Mouse (Mus musculus): ENCODE data around the gene Mcu.

DNA sequence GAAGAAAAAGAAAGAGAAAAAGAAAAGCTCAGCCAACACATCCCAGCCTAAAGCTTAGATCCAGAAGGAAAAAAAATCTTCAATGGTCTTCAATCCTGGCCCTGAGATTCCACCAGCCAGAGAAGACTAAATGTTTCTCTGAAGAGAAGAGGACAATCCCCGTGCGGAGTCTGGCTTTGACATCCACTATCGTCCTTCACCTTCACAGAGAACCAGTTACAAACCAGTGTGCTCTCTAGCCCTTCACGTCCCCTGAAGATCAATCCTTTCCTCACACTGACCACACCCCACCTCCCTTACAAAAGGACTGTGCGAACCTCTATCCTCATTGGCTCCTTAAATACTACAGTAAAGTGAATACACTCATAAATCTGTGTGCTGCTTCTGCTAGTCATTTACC is 56.4 kb downstream of the Mcu start:
- TF ChIP-seq CTCF (conservative IDR thresholded peaks at IDR 0.05; ENCODE audit: low read length) = no peak
- no peak for TF ChIP-seq NANOG (IDR thresholded peaks at IDR 0.05; ENCODE audit: borderline replicate concordance, low read length)
- TF ChIP-seq POU5F1 (IDR thresholded peaks at IDR 0.05; ENCODE audit: borderline replicate concordance, low read length) = no peak

Measured in E14TG2a.4 (cell line).